Mouse (Mus musculus) cerebellum, postnatal 36 days (tissue): ENCODE results near the gene Tyw1.

Experiments used
- DNase-seq, 2 experiments: peaks; one replicate each; pipeline ENCODE4 v3.0.0; 2021 to 2022; ENCODE audit warnings: mixed read lengths in 2 of 2

Tyw1 gene

DNA sequence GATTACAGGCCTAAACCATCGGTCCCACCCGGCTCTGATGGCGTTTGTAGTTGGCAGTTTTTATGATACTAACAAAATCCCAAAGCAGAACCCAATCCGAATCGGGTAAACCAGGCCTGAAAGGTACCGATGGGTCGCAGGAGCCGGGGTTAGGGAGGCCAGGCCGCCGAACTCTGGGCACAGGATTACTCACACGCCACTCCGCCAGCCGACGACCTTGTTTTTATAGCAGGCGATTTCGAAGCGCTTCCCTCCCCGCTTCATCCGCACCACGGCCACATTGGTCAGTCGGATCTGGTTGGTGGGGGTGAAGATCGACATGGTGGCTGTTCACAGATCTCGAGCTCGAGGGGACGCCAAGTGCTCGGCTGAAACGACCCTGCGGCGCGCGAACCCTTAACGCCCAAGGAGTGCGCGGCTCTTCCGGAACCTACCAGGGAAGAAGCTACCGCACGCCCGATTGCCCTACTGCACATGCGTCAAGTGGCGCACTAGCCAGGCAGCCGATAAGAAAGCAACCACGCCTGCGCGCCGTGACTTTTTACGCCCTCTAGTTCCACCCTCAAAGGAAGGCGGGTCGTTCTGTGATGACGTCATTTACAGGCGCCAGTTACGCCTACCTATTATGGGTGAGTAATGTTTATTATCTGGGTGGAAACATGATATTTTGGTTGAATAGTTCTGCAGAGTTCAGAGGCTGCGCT is at the start of gene Tyw1, which contains the start of gene Sbds:
Gene Tyw1, plus strand, starts transcription at position 603 of the 704 bp plus-strand sequence.
Gene Sbds, minus strand, starts transcription at position 514 of the 704 bp plus-strand sequence.
- peak; percentile 96 to 98 for DNase-seq

DNA sequence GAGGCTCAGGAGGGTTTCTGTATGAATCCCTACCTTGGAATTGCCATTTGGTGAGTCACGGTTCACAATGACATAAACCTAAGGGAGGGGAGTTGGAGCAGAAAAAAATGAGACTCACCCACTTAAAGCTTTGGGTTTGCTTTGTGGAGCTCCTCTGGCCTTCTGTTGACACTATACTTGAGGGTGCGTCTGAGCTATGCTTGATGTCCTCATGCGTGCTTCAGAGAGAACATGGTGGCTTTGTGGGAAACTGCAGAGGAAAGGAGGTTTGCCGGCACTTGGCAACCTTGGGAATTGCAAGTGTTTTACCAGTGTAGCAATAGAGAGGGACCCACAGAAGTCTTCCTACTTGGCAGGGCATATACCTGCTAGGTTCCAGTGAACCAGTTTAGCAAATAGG is 48.1 kb upstream of the Tyw1 start:
- DNase-seq: no peak

DNA sequence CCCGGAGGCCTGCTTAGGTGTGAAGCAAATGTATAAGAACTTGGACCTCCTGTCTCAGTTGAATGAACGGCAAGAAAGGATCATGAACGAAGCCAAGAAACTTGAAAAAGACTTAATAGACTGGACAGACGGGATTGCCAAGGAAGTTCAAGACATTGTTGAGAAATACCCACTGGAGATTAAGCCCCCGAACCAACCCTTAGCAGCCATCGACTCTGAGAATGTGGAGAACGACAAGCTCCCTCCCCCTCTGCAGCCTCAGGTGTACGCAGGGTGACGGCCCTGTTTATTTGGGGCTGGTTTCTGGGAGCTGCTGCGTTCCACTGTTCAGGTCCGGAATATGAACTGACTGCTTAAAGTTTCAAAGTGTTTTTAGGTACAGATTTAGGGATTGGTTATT is 42.5 kb upstream of the Tyw1 start:
- DNase-seq: no peak

DNA sequence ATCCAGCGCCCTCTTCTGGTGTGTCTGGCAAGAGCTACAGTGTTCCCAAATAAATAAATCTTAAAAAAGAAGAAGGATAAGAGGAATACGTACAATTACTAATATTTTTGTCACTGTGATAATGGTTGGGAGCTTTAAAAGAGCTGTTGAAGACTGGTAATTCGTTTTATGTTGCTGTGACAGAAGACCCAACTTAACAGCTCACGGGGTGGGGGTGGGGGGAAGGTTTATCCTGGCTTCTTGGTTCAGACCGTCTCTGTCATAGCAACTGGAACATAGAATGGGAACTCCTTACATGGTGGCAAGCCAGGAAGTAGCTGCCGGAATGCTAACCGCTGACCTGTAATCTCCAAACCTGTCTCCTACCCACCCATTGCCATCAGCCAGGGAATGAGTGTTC is 38.6 kb upstream of the Tyw1 start, which contains the start of gene Tmem248:
Gene Tmem248, plus strand, starts transcription at position 301 of the 400 bp plus-strand sequence.
- no peak for DNase-seq

DNA sequence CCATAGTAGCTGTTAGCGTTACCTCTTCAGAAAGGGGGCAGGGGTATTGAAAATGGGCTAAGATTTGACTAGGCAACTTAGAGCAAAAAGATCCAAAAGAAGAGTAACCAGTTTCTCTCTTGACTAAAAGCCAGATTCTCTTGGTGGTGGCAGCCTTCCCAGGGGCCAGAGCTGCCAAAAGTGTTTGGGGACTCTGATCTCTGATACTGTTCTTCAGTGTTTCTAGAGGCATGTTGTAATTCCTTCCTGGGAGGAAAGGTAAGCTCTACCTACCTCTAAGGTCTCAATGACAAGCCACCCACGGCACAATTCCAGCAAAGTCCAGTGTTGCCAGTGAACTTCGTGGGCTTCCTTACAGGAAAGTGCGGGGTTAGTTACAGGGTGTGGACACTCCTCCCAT is 38.0 kb upstream of the Tyw1 start:
- DNase-seq: no peak

DNA sequence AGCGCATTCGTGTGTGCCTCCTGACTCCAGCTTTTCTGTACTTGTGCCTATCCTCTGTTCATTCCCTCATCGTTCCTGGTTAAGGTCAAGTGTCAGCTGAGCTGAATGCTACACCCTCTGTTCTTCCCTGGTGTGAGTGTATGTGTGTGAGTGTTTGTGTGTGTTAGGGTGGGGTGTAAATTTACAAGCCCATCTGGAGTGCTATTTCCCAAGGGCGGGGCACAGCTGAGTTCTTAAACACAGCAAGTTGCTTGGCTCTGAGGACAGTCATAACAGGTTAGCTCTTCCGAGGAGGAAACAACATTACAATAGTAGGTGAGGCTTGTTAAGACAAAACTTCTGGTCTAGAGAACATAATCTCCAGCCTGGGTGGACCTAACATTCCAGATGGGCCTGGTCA is 37.1 kb upstream of the Tyw1 start:
- no peak for DNase-seq

GRCm38 (mm10) chr5:130221316-130221715 is 34.1 kb upstream of the Tyw1 start:
- no peak for DNase-seq

- DNase-seq: no peak
Measured at GRCm38 (mm10) chr5:130221760-130222145, 33.7 kb upstream of the Tyw1 start.

- DNase-seq: peak; percentile 96 to 97
Measured at GRCm38 (mm10) chr5:130222146-130223004, 33.0 kb upstream of the Tyw1 start.

- DNase-seq: no peak
Measured at GRCm38 (mm10) chr5:130226790-130227189, 28.6 kb upstream of the Tyw1 start.

- DNase-seq: no peak
Measured at GRCm38 (mm10) chr5:130228120-130228519, 27.3 kb upstream of the Tyw1 start.

GRCm38 (mm10) chr5:130236302-130236701 is 19.1 kb upstream of the Tyw1 start:
- no peak for DNase-seq

- no peak for DNase-seq
Measured at GRCm38 (mm10) chr5:130239236-130239635, 16.2 kb upstream of the Tyw1 start.

DNA sequence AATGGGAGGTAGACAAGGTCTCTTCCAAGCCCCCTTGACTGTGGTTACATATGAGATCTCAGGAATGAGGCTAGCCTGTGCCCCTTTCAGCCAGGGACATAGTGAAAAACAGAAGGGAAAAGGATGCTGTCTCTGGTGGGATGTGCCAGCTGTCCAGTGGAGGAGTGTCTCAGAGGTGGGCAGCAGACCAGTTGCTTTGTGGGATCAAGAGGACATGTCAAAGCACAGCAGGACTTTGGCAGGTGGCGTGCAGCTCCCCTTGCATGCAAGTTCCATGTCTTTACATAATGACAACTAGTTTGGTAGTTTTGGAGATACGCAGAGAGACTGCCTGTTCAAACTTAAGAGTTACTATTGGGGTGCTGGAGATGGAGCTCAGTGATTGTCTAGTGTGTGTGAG is 15.6 kb upstream of the Tyw1 start:
- no peak for DNase-seq

DNA sequence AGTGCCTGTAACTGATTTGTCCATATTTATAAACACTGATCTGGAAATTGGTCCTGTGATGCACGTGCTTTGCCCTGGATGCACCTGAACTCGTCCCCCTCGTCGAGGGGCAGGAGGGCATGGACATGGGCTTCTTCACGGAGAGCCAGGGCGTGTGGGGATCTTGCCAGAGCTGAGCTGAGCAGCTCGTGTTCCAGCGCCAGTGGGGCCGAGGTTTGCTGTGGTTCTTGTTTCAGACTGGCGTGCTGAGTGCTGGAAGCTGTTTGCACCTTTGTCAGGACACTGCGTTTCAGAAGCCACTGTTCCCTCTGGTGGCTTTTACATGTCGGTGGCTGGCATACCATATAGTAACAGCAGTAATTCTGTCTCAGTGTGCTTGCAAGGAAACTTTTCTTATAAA is 14.0 kb upstream of the Tyw1 start:
- no peak for DNase-seq

DNA sequence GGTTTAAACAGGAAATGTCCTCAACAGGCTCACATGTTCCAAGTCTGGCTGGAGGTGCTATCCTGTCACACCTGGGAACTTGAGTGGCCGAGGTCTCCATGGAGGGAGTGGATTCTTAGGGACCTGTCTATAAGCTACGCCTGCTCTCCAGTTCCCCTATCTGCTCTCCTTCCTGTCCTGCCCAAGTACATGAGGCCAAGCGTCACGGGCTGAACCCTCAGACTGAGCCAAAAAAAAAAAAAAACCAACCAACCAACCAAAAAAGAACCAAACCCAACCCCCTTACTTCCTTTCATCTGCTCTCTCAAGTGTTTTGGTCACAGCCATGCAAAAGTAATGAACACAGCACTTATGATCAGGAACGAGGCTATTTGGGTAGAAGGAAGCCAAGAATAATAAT is 7.6 kb upstream of the Tyw1 start:
- DNase-seq: no peak

DNA sequence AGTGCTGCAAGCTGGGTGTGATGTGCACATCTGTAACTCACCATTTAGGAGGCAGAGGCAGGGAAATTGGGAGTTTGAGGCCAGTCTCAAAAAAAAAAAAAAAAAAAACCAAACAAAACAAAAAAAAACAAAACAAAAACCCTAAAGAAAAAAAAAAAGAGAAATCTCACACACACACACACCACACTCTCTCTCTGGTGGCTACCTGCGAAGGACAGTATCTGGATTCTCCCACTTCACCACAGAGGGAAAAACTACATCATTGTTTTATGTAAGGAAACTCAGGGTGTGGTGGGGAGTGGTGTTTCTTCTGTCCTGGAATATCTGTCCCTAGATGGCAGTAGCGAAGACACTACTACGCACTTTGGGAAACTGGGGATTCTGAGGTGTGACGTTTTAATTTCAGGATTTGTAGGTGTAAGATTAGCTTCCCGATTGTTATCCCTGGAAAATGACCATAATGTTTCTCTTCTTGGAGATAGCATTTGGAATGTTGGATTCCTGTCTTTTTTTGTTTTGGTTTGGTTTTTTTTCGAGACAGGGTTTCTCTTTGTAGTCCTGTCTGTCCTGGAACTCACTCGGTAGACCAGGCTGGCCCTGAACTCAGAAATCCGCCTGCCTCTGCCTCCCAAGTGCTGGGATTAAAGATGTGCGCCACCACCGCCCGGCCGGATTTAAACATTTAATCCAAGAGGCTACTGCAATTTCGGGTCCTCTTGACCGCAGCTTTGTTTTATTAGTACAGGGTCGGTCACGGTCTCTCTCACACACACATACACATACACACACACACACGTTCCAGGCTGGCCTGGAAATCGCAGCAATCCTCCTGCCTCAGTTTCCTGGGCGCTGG is 1.0 kb upstream of the Tyw1 start:
- peak in 1 of 2 experiments; percentile 21 for DNase-seq

- peak in 1 of 2 experiments; percentile 26 for DNase-seq
Measured at GRCm38 (mm10) chr5:130255799-130256525, 543 bp downstream of the Tyw1 start.

DNA sequence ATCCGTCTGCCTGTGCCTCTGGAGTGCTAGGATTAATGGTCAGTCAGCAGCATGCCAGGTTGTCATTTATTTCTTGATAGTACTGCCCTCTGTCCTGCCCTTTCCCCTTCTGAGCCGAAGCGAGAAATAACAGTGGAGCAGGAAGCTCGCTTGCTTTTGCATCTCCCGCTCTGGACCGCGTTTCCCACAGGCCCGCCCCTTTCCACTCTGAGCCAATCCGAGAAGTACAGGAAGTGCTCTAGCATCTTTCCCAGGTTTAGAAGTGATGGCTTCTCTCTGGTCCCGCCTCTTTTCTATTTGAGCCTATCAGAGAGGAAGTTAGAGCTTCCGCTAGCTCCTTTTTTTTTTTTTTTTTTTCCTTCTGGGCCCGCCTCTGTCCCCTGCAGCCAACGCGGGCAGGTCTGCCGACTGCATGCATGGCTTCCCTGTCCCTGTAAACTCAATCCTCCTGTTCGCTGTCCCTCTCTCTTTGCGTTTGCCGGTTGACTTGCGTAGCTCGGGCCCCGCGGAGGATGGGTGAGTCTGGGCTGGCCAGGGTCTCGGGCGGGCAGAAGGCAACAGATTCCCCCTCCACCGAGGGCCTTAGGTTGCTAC is 1.4 kb downstream of the Tyw1 start:
- DNase-seq: peak; percentile 91 to 93

GRCm38 (mm10) chr5:130257303-130257702 is 1.9 kb downstream of the Tyw1 start:
- DNase-seq: no peak

DNA sequence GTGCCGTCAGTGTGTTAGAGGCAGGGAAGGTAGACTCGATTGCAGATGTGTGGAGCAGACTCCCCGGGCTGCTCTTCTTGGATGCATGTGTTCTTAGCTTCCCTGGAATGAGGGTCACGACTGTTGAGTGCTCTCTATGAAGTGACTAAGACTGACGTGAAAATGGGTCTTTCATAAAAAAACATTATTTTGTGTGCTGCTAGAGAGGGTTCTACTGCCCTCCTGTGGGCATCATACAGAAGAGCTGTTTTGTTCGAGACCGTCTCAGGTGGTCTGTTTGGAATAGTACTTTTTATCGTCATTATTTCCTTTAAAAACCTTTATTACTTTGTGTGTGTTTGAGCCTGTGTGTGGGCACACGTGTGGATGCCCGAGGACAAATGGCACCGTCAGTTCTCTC is 8.0 kb downstream of the Tyw1 start:
- no peak for DNase-seq
